Mouse (Mus musculus) adrenal gland, postnatal 4 days (tissue): ENCODE results near the gene Cdca5. TPM values are rescaled to one million over a fixed set of nuclear protein-coding genes. Genes with fewer than 3 reads are reported as not detected.

Experiments
- DNase-seq, 2 experiments: peaks; one replicate each; pipeline ENCODE4 v3.0.0; 2021 to 2022; ENCODE audit warnings: low spot score in 2 of 2, mixed read lengths in 2 of 2
- total RNA-seq, 2 experiments: library from RNA; stranded (reverse); gene quantifications; 2 replicates each; pipeline ENCODE4 v1.2.3; 2021

Cdca5 gene
- total RNA-seq, 2 experiments from 2014 or later, result 12.4 to 13.7 TPM

GRCm38 (mm10) chr19:6061021-6061533 lies 23.7 kb upstream of the Cdca5 start, which contains the start of gene Znhit2:
Znhit2 (plus strand) TSS chr19:6061192.
- peak; percentile 74 to 87 for DNase-seq

GRCm38 (mm10) chr19:6061641-6062302 lies 23.0 kb upstream of the Cdca5 start:
- DNase-seq, result no peak

GRCm38 (mm10) chr19:6062418-6062817 lies 22.4 kb upstream of the Cdca5 start:
- no peak for DNase-seq

- DNase-seq, result no peak
Observed at GRCm38 (mm10) chr19:6063081-6063480, 21.7 kb upstream of the Cdca5 start.

GRCm38 (mm10) chr19:6066571-6066970 lies 18.2 kb upstream of the Cdca5 start:
- no peak for DNase-seq

GRCm38 (mm10) chr19:6067011-6067723 lies 17.6 kb upstream of the Cdca5 start:
- DNase-seq, result peak; percentile 54 to 72

- DNase-seq, result peak; percentile 83 to 93
Observed at GRCm38 (mm10) chr19:6067724-6068415, 16.9 kb upstream of the Cdca5 start, which contains the start of gene Tm7sf2. Tm7sf2 (minus strand) TSS chr19:6068373.

- no peak for DNase-seq
Observed at GRCm38 (mm10) chr19:6068951-6069350, 15.8 kb upstream of the Cdca5 start.

GRCm38 (mm10) chr19:6069851-6070250 lies 14.9 kb upstream of the Cdca5 start:
- DNase-seq, result no peak

GRCm38 (mm10) chr19:6070571-6071250 lies 14.1 kb upstream of the Cdca5 start:
- DNase-seq, result no peak

GRCm38 (mm10) chr19:6071261-6071660 lies 13.5 kb upstream of the Cdca5 start:
- no peak for DNase-seq

GRCm38 (mm10) chr19:6073889-6074288 lies 10.9 kb upstream of the Cdca5 start:
- DNase-seq, result no peak

- peak; percentile 62 to 67 for DNase-seq
Observed at GRCm38 (mm10) chr19:6076564-6077393, 8.0 kb upstream of the Cdca5 start, which contains the start of gene Vps51. Vps51 (minus strand) TSS chr19:6077231.

GRCm38 (mm10) chr19:6079983-6080480 lies 4.8 kb upstream of the Cdca5 start, which contains the start of gene Tmem262:
Tmem262 (plus strand) TSS chr19:6080033.
- no peak for DNase-seq

GRCm38 (mm10) chr19:6082156-6082555 lies 2.6 kb upstream of the Cdca5 start, which contains the start of gene Gm28374:
Gm28374 (minus strand) TSS chr19:6082256.
- DNase-seq, result no peak

- peak in 1 of 2 experiments; percentile 32 for DNase-seq
Observed at GRCm38 (mm10) chr19:6085417-6085879, 665 bp downstream of the Cdca5 start.

GRCm38 (mm10) chr19:6088841-6089240 lies 4.1 kb downstream of the Cdca5 start:
- no peak for DNase-seq

- DNase-seq, result no peak
Observed at GRCm38 (mm10) chr19:6094119-6094518, 9.3 kb downstream of the Cdca5 start, which contains the start of gene AC131692.1. AC131692.1 (plus strand) TSS chr19:6094419.

- DNase-seq, result no peak
Observed at GRCm38 (mm10) chr19:6097847-6098246, 13.1 kb downstream of the Cdca5 start.
